Mouse (Mus musculus) A20 (cell line): ENCODE data around the gene Cdh23.
A peak's percentile ranks its signal among the peaks of the same experiment; 100 is the strongest.

Experiments used
- DNase-seq: peaks from one replicate; pipeline ENCODE4 v3.0.0-alpha.2; 2011; ENCODE audit warnings: low read depth, low spot score

Cdh23 gene

GRCm38 (mm10) chr10:60400507-60401295 lies 295.6 kb downstream of the Cdh23 start:
- no peak for DNase-seq

- no peak for DNase-seq
These were observed 296.8 kb downstream of the Cdh23 start, which contains the start of gene Gm17455 for GRCm38 (mm10) chr10:60399449-60399848. Gm17455 (plus strand) TSS chr10:60399726.

- peak; percentile 78 for DNase-seq
These were observed 298.1 kb downstream of the Cdh23 start for GRCm38 (mm10) chr10:60398051-60398814.

GRCm38 (mm10) chr10:60395605-60396004 lies 300.7 kb downstream of the Cdh23 start:
- no peak for DNase-seq

- DNase-seq = no peak
These were observed 301.4 kb downstream of the Cdh23 start for GRCm38 (mm10) chr10:60394936-60395335.

- DNase-seq = no peak
These were observed 304.6 kb downstream of the Cdh23 start for GRCm38 (mm10) chr10:60391661-60392060.

GRCm38 (mm10) chr10:60390904-60391420 lies 305.3 kb downstream of the Cdh23 start:
- DNase-seq = no peak

GRCm38 (mm10) chr10:60390177-60390903 lies 305.9 kb downstream of the Cdh23 start:
- peak; percentile 63 for DNase-seq

GRCm38 (mm10) chr10:60389447-60389865 lies 306.8 kb downstream of the Cdh23 start:
- peak; percentile 78 for DNase-seq

- DNase-seq = peak; percentile 47
These were observed 308.0 kb downstream of the Cdh23 start for GRCm38 (mm10) chr10:60388332-60388731.

GRCm38 (mm10) chr10:60381142-60381925 lies 315.0 kb downstream of the Cdh23 start:
- DNase-seq = no peak

- no peak for DNase-seq
These were observed 316.1 kb downstream of the Cdh23 start for GRCm38 (mm10) chr10:60380229-60380628.

- no peak for DNase-seq
These were observed 316.8 kb downstream of the Cdh23 start for GRCm38 (mm10) chr10:60379419-60379957.

GRCm38 (mm10) chr10:60376704-60377103 lies 319.6 kb downstream of the Cdh23 start:
- DNase-seq = no peak

- DNase-seq = no peak
These were observed 322.2 kb downstream of the Cdh23 start for GRCm38 (mm10) chr10:60373937-60374578.

- DNase-seq = no peak
These were observed 322.8 kb downstream of the Cdh23 start for GRCm38 (mm10) chr10:60373543-60373936.

- DNase-seq = peak; percentile 29
These were observed 324.5 kb downstream of the Cdh23 start for GRCm38 (mm10) chr10:60371596-60372386.

GRCm38 (mm10) chr10:60370601-60371061 lies 325.7 kb downstream of the Cdh23 start:
- no peak for DNase-seq

GRCm38 (mm10) chr10:60370098-60370497 lies 326.2 kb downstream of the Cdh23 start:
- no peak for DNase-seq
